Mouse (Mus musculus): ENCODE measurements around the gene Lrrc51.
"Not testable (repeated sequence)": the region's sequence is repeated elsewhere in the genome, so short reads cannot be mapped to it uniquely, and the experiment has no call there.

Gene Lrrc51

DNA sequence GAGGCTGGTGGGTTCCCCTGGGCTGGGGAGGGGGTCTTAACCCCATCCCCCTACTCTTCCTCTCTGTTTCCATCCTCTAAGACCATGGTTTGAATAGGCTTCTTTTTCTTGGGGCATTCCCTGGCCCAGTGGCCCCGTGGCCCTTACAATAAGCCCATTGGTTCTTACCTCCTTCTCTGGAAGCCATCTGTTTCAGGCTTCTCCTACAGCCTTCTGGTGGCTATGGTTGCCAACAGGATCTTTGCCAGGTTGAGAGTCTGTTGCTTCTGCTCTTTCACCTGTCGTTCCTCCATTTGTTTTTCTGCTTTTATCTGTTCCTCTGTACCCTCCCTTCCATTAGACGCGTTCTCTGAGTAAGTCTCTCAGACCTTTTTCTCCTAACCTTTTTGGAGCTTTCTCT is 3.9 kb upstream of the Lrrc51 start:
- DNase-seq (ENCODE audit: low spot score), result peak; percentile 20

GRCm38 (mm10) chr7:101936996-101937395 is 3.3 kb upstream of the Lrrc51 start:
- DNase-seq (ENCODE audit: low spot score), result no peak

GRCm38 (mm10) chr7:101935957-101936356 is 2.3 kb upstream of the Lrrc51 start:
- DNase-seq (ENCODE audit: low spot score), result no peak

- no peak for DNase-seq (ENCODE audit: low spot score)
These were observed 395 bp downstream of the Lrrc51 start for GRCm38 (mm10) chr7:101933300-101933699.

DNA sequence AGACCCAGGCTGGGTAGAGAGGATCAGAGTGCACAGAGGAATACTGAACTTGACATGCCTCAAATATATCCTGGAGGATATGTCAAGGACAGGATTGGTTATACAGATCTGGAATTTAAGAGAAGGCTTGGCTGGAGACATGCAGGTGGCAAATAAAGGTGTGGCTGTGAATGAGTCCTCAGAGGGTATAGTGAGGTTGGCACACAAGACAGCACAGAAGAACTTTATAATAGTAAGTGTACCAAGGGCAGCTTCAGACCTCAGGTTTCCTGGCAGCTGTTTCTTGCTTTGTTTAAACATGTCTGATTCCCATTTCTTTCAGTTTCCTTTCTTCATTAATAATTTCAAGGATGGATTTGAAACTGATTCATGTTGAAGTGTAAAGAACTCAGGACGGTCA is 1.1 kb downstream of the Lrrc51 start:
- DNase-seq (ENCODE audit: low spot score), result no peak

- no peak for DNase-seq (ENCODE audit: low spot score)
These were observed 5.6 kb downstream of the Lrrc51 start for GRCm38 (mm10) chr7:101928093-101928492.

DNA sequence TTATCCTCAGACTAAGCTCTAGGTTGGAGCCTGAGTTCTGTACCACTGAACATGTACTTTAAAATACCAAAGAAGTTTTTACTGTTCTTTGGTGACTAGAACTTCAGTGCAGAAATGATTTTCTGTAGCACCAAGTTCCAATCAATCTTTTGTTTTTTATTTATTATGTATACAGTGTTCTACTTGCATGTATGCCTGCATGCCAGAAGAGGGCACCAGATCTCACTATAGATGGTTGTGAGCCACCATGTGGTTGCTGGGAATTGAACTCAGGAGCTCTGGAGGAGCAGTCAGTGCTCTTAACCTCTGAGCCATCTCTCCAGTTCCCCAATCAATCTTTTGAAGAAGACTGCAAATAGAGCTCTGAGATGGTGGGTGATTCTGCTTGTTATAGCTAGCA is 7.8 kb downstream of the Lrrc51 start:
- DNase-seq (ENCODE audit: low spot score), result not testable (repeated sequence)

DNA sequence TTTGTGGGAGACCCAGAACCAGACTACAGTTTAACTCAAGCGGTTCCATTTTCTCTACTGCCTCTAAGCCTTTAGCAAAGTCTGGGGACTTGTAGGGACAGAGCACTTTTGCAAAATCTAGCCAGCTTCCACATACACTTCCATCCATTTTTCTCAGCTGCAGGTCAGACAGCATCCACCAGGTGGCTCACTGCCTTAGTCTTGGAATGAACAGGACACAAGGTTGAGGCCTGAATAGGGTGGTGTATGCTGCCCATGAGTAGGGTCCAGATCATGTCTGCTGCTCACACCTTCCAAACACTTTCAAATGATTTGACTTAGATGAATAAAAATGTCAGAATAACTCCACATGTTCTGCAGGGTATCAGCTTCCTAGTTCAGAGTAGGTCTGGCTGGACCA is 15.6 kb downstream of the Lrrc51 start:
- DNase-seq (ENCODE audit: low spot score), result no peak

- DNase-seq (ENCODE audit: low spot score), result no peak
These were observed 21.7 kb downstream of the Lrrc51 start for GRCm38 (mm10) chr7:101911982-101912381.

DNA sequence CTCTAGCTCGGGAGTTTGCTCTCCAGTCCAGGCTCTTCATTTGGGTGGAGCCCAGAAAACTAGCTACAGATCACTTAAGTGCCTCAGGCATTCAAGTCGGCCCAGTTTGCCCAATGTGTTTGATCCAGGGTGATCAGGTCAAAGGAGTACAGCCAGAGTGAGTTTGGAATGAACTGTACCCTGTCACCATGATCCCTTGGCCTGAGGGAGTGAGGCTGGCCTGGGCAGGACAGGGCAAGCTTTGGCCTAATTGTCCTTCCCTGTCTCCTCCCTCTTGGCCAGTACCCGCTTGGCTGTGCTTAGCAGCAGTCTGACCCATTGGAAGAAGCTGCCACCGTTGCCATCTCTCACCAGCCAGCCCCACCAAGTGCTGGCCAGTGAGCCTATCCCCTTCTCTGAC is 23.6 kb downstream of the Lrrc51 start:
- no peak for DNase-seq (ENCODE audit: low spot score)

GRCm38 (mm10) chr7:101908367-101908766 is 25.3 kb downstream of the Lrrc51 start:
- no peak for DNase-seq (ENCODE audit: low spot score)

GRCm38 (mm10) chr7:101906696-101907095 is 27.0 kb downstream of the Lrrc51 start:
- DNase-seq (ENCODE audit: low spot score), result no peak

- DNase-seq (ENCODE audit: low spot score), result no peak
These were observed 27.4 kb downstream of the Lrrc51 start, which contains the start of gene Tomt for GRCm38 (mm10) chr7:101906287-101906681. Gene Tomt, minus strand, starts transcription at chr7:101906359.

DNA sequence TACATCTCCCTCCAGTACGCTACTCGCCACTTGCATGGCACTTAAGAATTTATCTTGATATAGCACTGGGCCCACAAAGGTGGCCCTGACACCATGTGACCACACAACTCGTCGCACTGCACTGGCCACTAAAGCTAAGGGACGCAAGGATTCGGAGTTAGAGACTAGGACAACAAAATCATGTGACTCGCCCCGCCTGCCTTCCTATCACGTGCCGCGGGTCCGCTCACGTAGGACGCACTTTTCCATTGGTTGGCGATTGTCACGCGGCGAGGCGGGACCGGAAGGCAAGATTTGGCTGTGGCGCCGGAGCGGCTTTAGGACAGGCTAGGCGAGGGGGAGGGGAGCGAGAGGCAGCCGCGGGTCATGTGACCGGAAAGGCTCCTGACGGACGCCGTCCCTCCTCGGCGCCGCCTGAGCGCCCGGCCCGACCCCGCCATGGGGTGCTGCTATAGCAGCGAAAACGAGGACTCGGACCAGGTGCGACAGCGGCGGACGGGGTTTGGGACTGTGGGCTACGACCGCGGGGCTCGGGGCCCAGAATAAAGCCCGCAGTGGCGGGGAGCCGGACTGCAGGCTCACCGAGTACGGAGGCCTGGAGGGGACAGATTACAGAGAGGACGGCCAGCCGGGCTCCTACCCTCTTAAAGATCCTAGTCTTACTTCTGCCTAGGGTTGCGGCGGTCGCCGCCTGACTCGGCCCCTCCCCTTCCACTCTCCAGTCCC is 28.0 kb downstream of the Lrrc51 start, which contains the start of gene Lamtor1:
Lamtor1 (plus strand) TSS at position 344 of the 726 bp plus-strand sequence.
- peak; percentile 98 for DNase-seq (ENCODE audit: low spot score)

DNA sequence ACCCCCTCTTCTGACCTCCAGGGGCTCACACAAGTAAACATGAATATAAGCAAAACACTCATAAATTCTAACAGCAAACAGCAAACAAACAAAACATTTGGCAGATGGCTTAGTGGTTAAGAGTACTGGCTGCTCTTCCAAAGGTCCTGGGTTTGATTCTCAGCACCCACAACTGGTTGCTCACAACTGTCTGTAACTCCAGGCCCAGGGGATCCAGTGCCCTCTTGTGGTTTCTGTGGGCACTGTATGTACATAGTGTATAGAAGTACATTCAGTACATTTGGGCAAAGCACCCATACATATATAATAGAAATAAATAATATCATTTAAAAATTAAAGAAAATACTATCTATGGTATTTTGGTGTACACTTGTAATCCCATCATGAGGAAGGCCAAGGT is 30.8 kb downstream of the Lrrc51 start:
- DNase-seq (ENCODE audit: low spot score), result no peak

DNA sequence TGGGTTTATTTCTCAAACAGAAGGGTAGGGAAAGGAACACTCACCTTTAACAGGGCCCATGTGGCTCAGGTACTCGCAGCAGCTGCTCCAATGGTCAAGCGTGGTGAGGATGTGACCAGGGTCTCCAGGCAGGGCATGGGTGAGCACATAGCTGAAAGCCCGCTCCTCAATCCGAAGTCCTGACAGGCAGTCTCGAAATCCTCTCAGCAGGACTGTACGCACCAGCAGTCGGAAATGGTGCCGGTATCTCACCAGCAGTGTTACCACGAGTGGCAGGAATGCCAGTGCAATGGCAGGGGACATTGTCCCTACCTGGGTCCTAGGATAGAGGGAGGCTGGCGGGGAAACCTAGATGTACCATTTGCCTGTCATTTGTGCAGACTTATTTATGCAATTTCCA is 31.7 kb downstream of the Lrrc51 start:
- DNase-seq (ENCODE audit: low spot score), result no peak

DNA sequence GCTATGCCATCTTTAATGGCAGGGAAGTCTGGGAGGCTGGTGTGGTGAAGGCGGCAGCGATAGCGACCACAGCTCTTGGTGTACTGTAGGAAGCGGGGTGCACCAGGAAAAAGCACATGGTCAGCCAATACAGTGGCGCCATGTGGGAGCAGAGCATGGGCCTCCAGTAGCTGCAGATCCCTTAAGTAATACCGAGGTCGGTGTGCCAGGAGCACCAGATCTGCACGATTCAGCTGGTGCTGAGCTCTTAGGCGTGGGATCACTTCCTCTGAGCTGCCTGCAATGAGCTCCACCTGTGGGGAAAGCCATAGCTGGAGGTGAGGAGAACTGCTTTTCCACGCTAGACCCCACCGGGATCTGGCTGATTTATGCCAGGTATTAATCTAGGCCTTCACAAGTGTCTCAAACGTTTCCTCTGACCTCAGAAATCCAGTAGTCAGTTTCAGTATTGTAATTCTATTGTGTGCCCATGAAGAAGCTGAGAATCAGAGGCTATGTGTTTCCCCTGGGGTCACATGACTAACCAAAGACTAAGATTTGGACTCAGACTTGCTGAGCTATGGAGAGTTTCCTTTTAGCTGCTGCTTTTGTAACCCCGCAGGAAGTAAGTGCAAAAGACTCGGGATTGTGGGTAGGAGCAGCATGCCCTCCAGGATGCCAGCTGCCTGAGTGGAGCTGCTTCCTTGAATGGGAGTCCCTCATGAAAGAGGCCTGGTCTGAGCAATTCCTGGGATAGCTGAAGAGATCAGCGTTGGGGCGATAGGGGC is 33.2 kb downstream of the Lrrc51 start:
- no peak for DNase-seq (ENCODE audit: low spot score)

- peak; percentile 98 for DNase-seq (ENCODE audit: low spot score)
These were observed 37.3 kb downstream of the Lrrc51 start for GRCm38 (mm10) chr7:101896104-101897066.

DNA sequence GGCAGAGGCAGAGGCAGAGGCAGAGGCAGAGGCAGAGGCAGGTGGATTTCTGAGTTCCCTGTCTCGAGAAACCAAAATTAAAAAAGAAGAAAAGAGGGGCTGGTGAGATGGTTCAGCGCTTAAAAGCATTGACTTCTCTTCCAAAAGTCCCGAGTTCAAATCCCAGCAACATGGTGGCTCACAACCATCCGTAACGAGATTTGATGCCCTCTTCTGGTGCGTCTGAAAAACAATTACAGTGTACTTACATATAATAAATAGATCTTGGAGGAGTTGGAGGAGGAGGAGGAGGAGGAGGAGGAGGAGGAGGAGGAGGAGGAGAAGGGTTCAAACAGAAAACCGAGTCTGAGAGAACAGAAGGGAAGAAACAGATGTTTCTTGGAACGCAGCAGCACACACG is 38.0 kb downstream of the Lrrc51 start:
- no peak for DNase-seq (ENCODE audit: low spot score)

GRCm38 (mm10) chr7:101888460-101888859 is 45.2 kb downstream of the Lrrc51 start:
- no peak for DNase-seq (ENCODE audit: low spot score)

- DNase-seq (ENCODE audit: low spot score), result no peak
These were observed 47.4 kb downstream of the Lrrc51 start for GRCm38 (mm10) chr7:101886274-101886673.

DNA sequence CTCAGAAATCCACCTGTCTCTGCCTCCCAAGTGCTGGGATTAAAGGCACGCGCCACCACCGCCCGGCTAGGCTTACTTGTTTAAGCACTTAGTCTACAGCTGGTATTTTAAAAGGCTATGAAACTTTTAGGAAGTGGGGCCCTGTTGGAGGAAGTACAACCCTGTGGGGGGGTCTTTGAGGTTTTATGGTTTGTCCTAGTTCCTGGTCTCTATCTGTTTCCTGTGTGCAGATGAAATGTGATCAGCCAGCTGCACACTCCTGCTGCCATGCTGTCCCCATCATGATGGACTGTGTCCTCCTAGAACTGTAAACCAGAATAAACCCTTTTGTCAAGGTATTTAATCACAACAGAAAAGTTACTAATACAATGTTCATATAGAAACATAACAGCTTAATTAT is 49.5 kb downstream of the Lrrc51 start:
- DNase-seq (ENCODE audit: low spot score), result no peak

All from layer of hippocampus, adult 9-10 months (tissue).